Mouse (Mus musculus) E14TG2a.4 (cell line): ENCODE measurements at regions not wholly inside any gene's neighbourhood (a gene's known extent, or its start where the extent isn't known, plus 50 kb on each side); places are given as distances from the start of the nearest gene placed in this dataset.

Experiments
- CTCF ChIP-seq: conservative IDR thresholded peaks from 2 replicates; pipeline ENCODE4 v1.5.1; 2014; ENCODE audit warnings: low read length
- POU5F1 ChIP-seq: IDR thresholded peaks from 2 replicates; pipeline ENCODE4 v1.6.1; 2014; ENCODE audit warnings: low read length, borderline replicate concordance

GRCm38 (mm10) chr17:62513635-62514034 is 367.5 kb downstream of the Efna5 start:
- TF ChIP-seq CTCF (no peak), POU5F1 (no peak)
